Mouse (Mus musculus) CH12.LX (cell line): Measurements from ENCODE around the gene Man2b2. TPM values are rescaled to one million over a fixed set of nuclear protein-coding genes. Genes with fewer than 3 reads are reported as not detected.

Experiments
- DNase-seq: peaks from one replicate; pipeline ENCODE4 v3.0.0-alpha.2; 2013; ENCODE audit errors: extremely low read depth
- H3K27ac ChIP-seq: 2 replicates; pipeline ENCODE4 v1.5.1; 2012; ENCODE audit warnings: low read depth, mild to moderate bottlenecking, control low read depth, moderate library complexity; ENCODE audit not compliant: insufficient read depth
- H3K27me3 ChIP-seq: replicated peaks from 2 replicates; pipeline ENCODE3; 2012; ENCODE audit warnings: inconsistent platforms
- H3K36me3 ChIP-seq, 2 experiments: replicated peaks in 1 of 2; 2 replicates each; pipeline versions ENCODE3 to v1.6.1; 2012; ENCODE audit warnings: inconsistent platforms in 1 of 2, low read length in 1 of 2, mild to moderate bottlenecking in 1 of 2, mixed read lengths in 1 of 2, moderate library complexity in 1 of 2; ENCODE audit not compliant: control insufficient read depth in 1 of 2, insufficient read depth in 1 of 2
- H3K4me1 ChIP-seq, 2 experiments: 2 replicates each; pipeline ENCODE4 v1.6.1; 2012; ENCODE audit warnings: inconsistent platforms in 1 of 2, moderate library complexity in 1 of 2; ENCODE audit not compliant: insufficient read depth in 2 of 2, control insufficient read depth in 1 of 2
- H3K4me2 ChIP-seq: 2 replicates; pipeline ENCODE4 v1.6.1; 2012; ENCODE audit warnings: low read depth, mild to moderate bottlenecking, control low read depth; ENCODE audit not compliant: poor library complexity, insufficient read depth, severe bottlenecking
- H3K4me3 ChIP-seq, 3 experiments: fragments of 150-350 bp in 1 of 3; sonication (generic) in 1 of 3; replicated peaks in 1 of 3; 2 replicates each; pipeline versions ENCODE3 to v1.5.1; 2011 to 2012; ENCODE audit warnings: low read depth in 2 of 3, low read length in 2 of 3, mild to moderate bottlenecking in 2 of 3, moderate library complexity in 2 of 3, control low read depth in 1 of 3, improper control_type of control experiment in 1 of 3, inconsistent platforms in 1 of 3, mixed read lengths in 1 of 3; ENCODE audit not compliant: poor library complexity in 1 of 3
- H3K79me2 ChIP-seq: replicated peaks from 2 replicates; pipeline ENCODE4 v1.6.1; 2012; ENCODE audit warnings: mild to moderate bottlenecking, moderate library complexity; ENCODE audit not compliant: control insufficient read depth, poor library complexity, insufficient read depth, severe bottlenecking; ENCODE audit errors: extremely low read depth
- H3K9ac ChIP-seq: 2 replicates; pipeline ENCODE4 v1.6.1; 2012; ENCODE audit warnings: low read depth, mild to moderate bottlenecking, control low read depth, moderate library complexity; ENCODE audit not compliant: insufficient read depth
- H3K9me3 ChIP-seq: replicated peaks from 2 replicates; pipeline ENCODE3; 2012; ENCODE audit warnings: low read length, inconsistent platforms, mixed read lengths
- CHD2 ChIP-seq: IDR thresholded peaks from 2 replicates; pipeline ENCODE4 v1.6.1; 2011; ENCODE audit warnings: low read length, improper control_type of control experiment
- ELF1 ChIP-seq: IDR thresholded peaks from 2 replicates; pipeline ENCODE4 v1.6.1; 2014; ENCODE audit warnings: low read depth, mild to moderate bottlenecking, inconsistent platforms, low read length, improper control_type of control experiment
- EP300 ChIP-seq: IDR thresholded peaks from 2 replicates; pipeline ENCODE4 v1.6.1; 2011; ENCODE audit warnings: low read length, improper control_type of control experiment
- ETS1 ChIP-seq: conservative IDR thresholded peaks from 2 replicates; pipeline ENCODE4 v1.6.1; 2012; ENCODE audit warnings: low read depth, mild to moderate bottlenecking, inconsistent platforms, low read length, improper control_type of control experiment, moderate library complexity
- GABPA ChIP-seq: IDR thresholded peaks from 2 replicates; pipeline ENCODE4 v1.6.1; 2012; ENCODE audit warnings: low read depth, low read length, improper control_type of control experiment, inconsistent platforms; ENCODE audit not compliant: insufficient replicate concordance
- HCFC1 ChIP-seq: IDR thresholded peaks from 2 replicates; pipeline ENCODE4 v1.6.1; 2012; ENCODE audit warnings: low read depth, mild to moderate bottlenecking, inconsistent platforms, low read length, improper control_type of control experiment
- JUN ChIP-seq: IDR thresholded peaks from 2 replicates; pipeline ENCODE4 v1.6.1; 2011; ENCODE audit warnings: low read depth, mild to moderate bottlenecking, low read length, improper control_type of control experiment, moderate library complexity; ENCODE audit not compliant: insufficient read depth
- JUND ChIP-seq: conservative IDR thresholded peaks from 2 replicates; pipeline ENCODE4 v1.6.1; 2011; ENCODE audit warnings: low read depth, low read length, improper control_type of control experiment
- MAFK ChIP-seq: IDR thresholded peaks from 2 replicates; pipeline ENCODE4 v1.6.1; 2011; ENCODE audit warnings: low read length, improper control_type of control experiment; ENCODE audit not compliant: insufficient replicate concordance
- MAX ChIP-seq: IDR thresholded peaks from 2 replicates; pipeline ENCODE4 v1.6.1; 2011; ENCODE audit warnings: low read length, improper control_type of control experiment
- MEF2A ChIP-seq: IDR thresholded peaks from 2 replicates; pipeline ENCODE4 v1.6.1; 2014; ENCODE audit warnings: low read depth, mild to moderate bottlenecking, inconsistent platforms, low read length, improper control_type of control experiment, borderline replicate concordance
- MYC ChIP-seq: IDR thresholded peaks from 2 replicates; pipeline ENCODE4 v1.6.1; 2011; ENCODE audit warnings: low read depth, mild to moderate bottlenecking, improper control_type of control experiment, low read length
- NELFE ChIP-seq: IDR thresholded peaks from 2 replicates; pipeline ENCODE4 v1.6.1; 2011; ENCODE audit warnings: low read depth, low read length, improper control_type of control experiment
- POLR2AphosphoS2 ChIP-seq: IDR thresholded peaks from 2 replicates; pipeline ENCODE4 v1.6.1; 2011; ENCODE audit warnings: low read depth, low read length, improper control_type of control experiment
- RAD21 ChIP-seq: IDR thresholded peaks from 2 replicates; pipeline ENCODE4 v1.6.1; 2011; ENCODE audit warnings: low read depth, mild to moderate bottlenecking, low read length, improper control_type of control experiment, moderate library complexity
- TCF12 ChIP-seq: IDR thresholded peaks from 2 replicates; pipeline ENCODE4 v1.6.1; 2014; ENCODE audit warnings: low read depth, mild to moderate bottlenecking, inconsistent platforms, low read length, improper control_type of control experiment
- USF1 ChIP-seq: IDR thresholded peaks from 2 replicates; pipeline ENCODE4 v1.6.1; 2014; ENCODE audit warnings: low read depth, mild to moderate bottlenecking, inconsistent platforms, low read length, improper control_type of control experiment
- USF2 ChIP-seq: conservative IDR thresholded peaks from 2 replicates; pipeline ENCODE4 v1.6.1; 2011; ENCODE audit warnings: low read depth, low read length, improper control_type of control experiment
- ZNF384 ChIP-seq: IDR thresholded peaks from 2 replicates; pipeline ENCODE4 v1.6.1; 2012; ENCODE audit warnings: low read depth, low read length, improper control_type of control experiment, inconsistent platforms
- dilution Hi-C: fragments of 300-500 bp; cut with MboI; formaldehyde crosslinking; loops from 2 replicates; pipeline ENCODE4 v1.14.3; 2020; ENCODE audit warnings: low sequenced_read_pairs; ENCODE audit not compliant: extremely low pct_unique_long_range_greater_than_20kb, extremely low pct_ligation_motif_present
- in situ Hi-C: fragments of 300-500 bp; cut with MboI; formaldehyde crosslinking; loops from 3 replicates; pipeline ENCODE4 v1.14.3; 2019; ENCODE audit warnings: low sequenced_read_pairs, low pct_ligation_motif_present, low pct_unique_long_range_greater_than_20kb, mixed read lengths
- polyA plus RNA-seq: library from polyadenylated mRNA; unstranded; fragments of >175 nt; gene quantifications from 2 replicates; pipeline ENCODE4 v1.2.1, GENCODE M21; 2012; ENCODE audit warnings: low read depth; ENCODE audit not compliant: insufficient read length
- total RNA-seq, 2 experiments: library from RNA; depleted of rRNA; stranded (reverse); fragments of 300-350 nt in 1 of 2; fragments of >200 nt in 1 of 2; gene quantifications; 2 replicates each; pipeline ENCODE4 v1.2.3; 2012 to 2014

Gene Man2b2
- total and polyA plus RNA-seq, 3 experiments: 11.9 to 39.4 (median 29.9) TPM

DNA sequence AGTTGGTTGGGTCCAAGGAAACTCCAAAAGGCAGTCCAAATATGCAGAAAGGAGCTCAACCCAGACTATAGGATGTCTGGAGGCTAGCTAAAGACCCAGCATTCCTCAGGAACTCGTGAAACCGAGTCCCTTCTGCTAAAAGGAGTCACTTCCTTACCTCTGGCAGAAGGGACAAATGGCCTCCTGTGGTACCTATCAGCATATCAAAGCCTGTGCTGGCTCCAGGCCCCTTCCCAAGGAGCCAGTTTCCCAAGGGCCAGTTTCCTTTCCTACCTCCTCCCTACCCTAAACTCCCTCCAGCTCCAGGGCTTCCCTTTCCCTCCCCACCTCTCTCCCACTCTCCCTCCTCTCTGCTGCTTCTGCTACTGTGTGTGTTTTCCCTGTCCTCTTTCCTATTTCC, 53.3 kb downstream of the Man2b2 start:
- no peak overlapping the region for H3K4me2 ChIP-seq
- no peak overlapping the region for H3K27ac ChIP-seq
- no peaks in the 10 kb centered on the region for H3K36me3 ChIP-seq
- no peaks in the 10 kb centered on the region for H3K79me2 ChIP-seq
- in situ Hi-C loops (no loop called here), dilution Hi-C loops (no loop called here)
- TF ChIP-seq ETS1: no peak
- peaks cover 0 to 7% of the 10 kb centered on the region in 2 experiments; a peak in 2 of 4 replicates for H3K4me1 ChIP-seq
- H3K27me3 ChIP-seq: peaks cover 4% of the 10 kb centered on the region
- no peak overlapping the region for H3K4me3 ChIP-seq
- H3K9ac ChIP-seq: no peak overlapping the region
- peaks cover 19% of the 10 kb centered on the region for H3K9me3 ChIP-seq
- DNase-seq: no peak

GRCm38 (mm10) chr5:36776021-36776575, 54.4 kb downstream of the Man2b2 start:
- H3K27ac ChIP-seq: no peak overlapping the region
- H3K4me2 ChIP-seq: no peak overlapping the region
- no peak overlapping the region for H3K9ac ChIP-seq
- TF ChIP-seq CHD2 (no peak), MAX (no peak), TCF12 (no peak), EP300 (no peak), MEF2A (no peak), ELF1 (no peak), JUND (no peak)
- no peak overlapping the region for H3K4me3 ChIP-seq
- dilution Hi-C loops: no loop called here
- H3K4me1 ChIP-seq: peaks cover 0 to 7% of the 10 kb centered on the region in 2 experiments; a peak in 3 of 4 replicates
- in situ Hi-C loops: no loop called here
- peaks cover 6% of the 10 kb centered on the region for H3K27me3 ChIP-seq
- H3K9me3 ChIP-seq: peaks cover 19% of the 10 kb centered on the region
- DNase-seq: no peak
- H3K79me2 ChIP-seq: no peaks in the 10 kb centered on the region
- H3K36me3 ChIP-seq: no peaks in the 10 kb centered on the region

DNA sequence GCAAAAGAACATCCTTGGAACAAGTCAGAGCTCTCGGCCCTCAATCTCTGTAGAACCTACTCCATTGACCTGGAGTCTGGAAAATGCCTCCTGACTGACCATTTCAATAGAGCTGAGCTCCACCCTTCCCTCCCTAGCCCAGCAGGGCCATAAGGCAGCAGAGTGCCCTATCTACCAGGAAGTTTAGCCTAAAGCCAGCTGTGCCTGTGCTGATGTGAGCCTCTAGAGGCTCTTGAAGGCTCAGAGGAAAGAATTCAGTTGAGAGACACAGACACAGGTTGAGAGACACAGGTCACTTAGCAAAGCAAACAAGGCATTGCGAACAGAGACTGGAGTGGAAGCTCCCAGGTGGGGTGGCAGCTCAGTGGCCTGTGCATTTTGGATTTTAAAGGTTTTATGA, 55.1 kb downstream of the Man2b2 start:
- Histone ChIP-seq H3K27me3 (peaks cover 10% of the 10 kb centered on the region), H3K36me3 (no peaks in the 10 kb centered on the region), H3K4me3 (no peak overlapping the region), H3K4me1 (peaks cover 0 to 7% of the 10 kb centered on the region in 2 experiments; a peak in 3 of 4 replicates), H3K9me3 (peaks cover 13% of the 10 kb centered on the region), H3K9ac (no peak overlapping the region), H3K4me2 (no peak overlapping the region), H3K79me2 (no peaks in the 10 kb centered on the region), H3K27ac (no peak overlapping the region)
- TF ChIP-seq GABPA (no peak), NELFE (no peak), RAD21 (no peak), ZNF384 (no peak), MEF2A (no peak), USF1 (no peak), MAFK (no peak), JUN (no peak), HCFC1 (no peak), POLR2AphosphoS2 (no peak), ELF1 (no peak), USF2 (no peak), MYC (no peak), JUND (no peak)
- dilution Hi-C loops: no loop called here
- in situ Hi-C loops: no loop called here
- DNase-seq: no peak
